Mouse (Mus musculus) mouse trophoblast stem cell (cell line): ENCODE results near the gene Tmem209.

Source experiments
- in situ Hi-C, 2 experiments: fragments of 300-500 bp; cut with MseI, MboI; formaldehyde crosslinking; loops; 2 replicates in 1 of 2; 3 replicates in 1 of 2; pipeline ENCODE4 v1.15.1; 2025

Tmem209 gene

GRCm38 (mm10) chr6:30538240-30538639, 28.7 kb upstream of the Tmem209 start:
- in situ Hi-C loops = no loop called here

- in situ Hi-C loops = no loop called here
Observed at GRCm38 (mm10) chr6:30535340-30535739, 25.8 kb upstream of the Tmem209 start.

- in situ Hi-C loops = no loop called here
Observed at GRCm38 (mm10) chr6:30528800-30529199, 19.2 kb upstream of the Tmem209 start.

DNA sequence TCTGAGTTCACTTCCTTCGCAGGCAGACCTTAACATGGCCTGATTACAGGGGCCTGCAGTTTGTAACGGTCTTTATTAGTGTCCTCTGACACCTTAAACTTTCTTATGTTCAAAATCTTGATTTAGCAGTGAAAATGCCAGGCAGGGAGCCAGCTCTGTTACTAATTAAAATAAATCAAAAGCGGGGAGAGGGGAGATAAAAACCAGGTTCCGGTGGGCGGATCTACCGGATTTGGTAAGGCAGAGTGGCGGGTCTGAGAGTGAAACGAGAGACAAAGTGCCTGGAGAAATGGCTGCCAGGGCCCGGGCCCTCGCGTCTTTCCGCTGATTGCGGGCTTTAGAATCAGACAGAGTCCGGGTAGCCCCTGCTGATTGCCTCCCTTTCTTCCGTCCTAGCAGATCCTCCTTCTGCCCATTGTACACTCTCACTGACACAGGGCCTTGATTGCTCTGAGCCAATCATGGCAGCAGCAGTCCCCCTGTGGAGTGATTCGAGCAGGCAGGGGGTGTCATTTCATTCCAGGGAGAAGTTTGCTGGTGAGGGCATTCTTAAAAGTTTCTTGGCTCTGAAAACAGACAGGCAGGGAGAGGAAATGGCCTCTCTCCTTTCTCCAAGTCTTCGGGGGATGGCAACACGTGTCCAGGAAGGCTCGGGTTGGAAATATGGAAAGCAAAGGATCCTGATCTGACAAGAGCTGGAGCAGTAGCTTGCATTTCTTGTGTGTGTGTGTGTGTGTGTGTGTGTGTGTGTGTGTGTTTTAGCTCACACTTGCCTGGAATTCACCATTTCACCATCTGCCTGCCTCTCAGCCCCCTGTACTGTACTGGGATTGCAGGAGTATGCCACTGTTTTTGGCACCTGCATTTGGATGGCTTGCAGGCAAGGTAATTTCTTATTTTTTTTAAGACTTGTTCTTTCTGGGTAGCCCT, 17.3 kb upstream of the Tmem209 start:
- in situ Hi-C loops = no loop called here

GRCm38 (mm10) chr6:30525456-30526332, 16.1 kb upstream of the Tmem209 start:
- in situ Hi-C loops = no loop called here

- in situ Hi-C loops = no loop called here
Observed at GRCm38 (mm10) chr6:30520400-30520799, 10.8 kb upstream of the Tmem209 start.

GRCm38 (mm10) chr6:30514242-30514641, 4.7 kb upstream of the Tmem209 start:
- in situ Hi-C loops = no loop called here

DNA sequence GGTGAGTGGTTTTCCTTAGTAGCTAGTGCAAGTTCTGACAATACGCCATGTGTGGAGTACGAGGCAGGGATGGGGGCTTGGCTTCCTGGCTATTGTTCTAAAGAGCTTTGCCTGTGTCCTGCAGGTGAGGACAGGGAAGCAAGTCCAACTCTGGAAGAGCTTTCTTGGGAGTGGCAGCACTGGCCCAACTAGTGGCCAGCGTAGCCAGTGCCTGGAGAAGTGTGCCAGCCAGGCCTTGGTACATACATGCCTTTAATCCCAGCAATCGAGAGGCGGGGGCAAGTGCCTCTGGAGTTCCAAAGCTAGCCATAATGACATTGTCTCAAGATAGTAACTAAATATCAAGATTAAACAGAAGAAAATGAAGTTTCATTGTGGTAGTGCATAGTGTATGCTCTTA, 708 bp upstream of the Tmem209 start:
- in situ Hi-C loops = no loop called here

- in situ Hi-C loops = no loop called here
Observed at GRCm38 (mm10) chr6:30508824-30509223, 759 bp downstream of the Tmem209 start.

GRCm38 (mm10) chr6:30499049-30499448, 10.5 kb downstream of the Tmem209 start:
- in situ Hi-C loops = no loop called here

- in situ Hi-C loops = no loop called here
Observed at GRCm38 (mm10) chr6:30486504-30486903, 23.1 kb downstream of the Tmem209 start.

DNA sequence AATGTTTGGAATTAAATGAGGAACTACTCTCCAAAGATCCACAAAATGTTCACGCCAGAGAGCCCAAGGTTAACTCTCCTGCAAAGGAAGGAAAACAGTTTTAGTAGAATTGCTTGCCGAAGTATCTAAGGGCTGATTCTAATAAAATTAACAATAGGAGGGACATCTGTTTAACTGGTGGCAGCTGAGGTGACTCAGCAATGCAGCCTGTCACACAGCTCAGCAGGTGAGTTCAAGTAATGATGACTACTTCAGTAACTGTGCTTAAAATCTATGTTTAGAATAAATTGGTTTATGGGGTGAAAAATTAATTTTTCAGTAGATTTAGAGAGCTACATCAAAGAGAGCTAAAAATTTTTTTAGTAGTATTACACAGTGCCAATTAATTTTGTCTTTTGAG, 26.7 kb downstream of the Tmem209 start:
- in situ Hi-C loops = no loop called here

GRCm38 (mm10) chr6:30479418-30479817, 30.2 kb downstream of the Tmem209 start:
- in situ Hi-C loops = no loop called here

DNA sequence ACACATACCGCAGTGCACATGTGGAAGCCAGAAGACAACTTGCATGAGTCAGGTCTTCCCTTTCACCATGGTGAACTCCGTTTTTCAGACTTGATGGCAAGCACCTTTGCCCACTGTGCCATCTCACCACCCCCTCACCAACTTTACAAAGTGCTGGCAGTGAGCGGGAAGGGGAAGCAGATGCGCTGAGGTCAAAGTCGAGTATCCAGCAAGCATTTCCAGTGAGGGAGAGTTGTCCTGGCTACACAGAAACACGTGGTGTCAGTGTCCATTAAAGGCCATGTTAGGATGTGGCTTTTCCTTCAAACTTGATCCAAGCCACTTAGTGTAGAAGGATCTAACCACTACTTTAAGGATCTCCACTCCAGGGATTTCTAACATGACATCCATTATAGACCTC, 31.8 kb downstream of the Tmem209 start:
- in situ Hi-C loops = no loop called here

DNA sequence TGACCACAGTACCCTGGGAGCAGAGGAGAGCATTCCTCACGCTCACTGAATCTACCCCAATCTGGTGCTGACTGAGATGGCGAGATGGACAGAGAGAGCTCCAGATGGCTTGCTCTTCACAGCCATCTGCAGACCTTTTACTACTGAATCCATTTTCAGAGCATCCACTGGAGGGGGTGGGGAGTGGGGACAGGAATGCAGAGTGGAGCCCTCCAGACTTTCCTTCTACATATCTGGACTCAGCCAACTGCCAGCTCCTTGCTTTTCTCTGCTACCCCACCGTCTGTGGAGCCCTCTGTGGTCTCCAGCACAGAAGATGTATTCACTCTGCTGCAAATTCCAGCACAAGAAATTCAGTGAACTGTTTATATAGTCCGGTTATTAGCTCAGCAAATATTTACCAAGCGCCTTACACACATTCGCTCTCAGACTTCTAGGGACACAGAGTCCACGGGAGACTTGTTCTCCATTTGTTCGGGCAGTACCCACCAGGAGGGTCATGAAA, 32.3 kb downstream of the Tmem209 start:
- in situ Hi-C loops = no loop called here

- in situ Hi-C loops = no loop called here
Observed at GRCm38 (mm10) chr6:30476025-30476765, 33.4 kb downstream of the Tmem209 start.

DNA sequence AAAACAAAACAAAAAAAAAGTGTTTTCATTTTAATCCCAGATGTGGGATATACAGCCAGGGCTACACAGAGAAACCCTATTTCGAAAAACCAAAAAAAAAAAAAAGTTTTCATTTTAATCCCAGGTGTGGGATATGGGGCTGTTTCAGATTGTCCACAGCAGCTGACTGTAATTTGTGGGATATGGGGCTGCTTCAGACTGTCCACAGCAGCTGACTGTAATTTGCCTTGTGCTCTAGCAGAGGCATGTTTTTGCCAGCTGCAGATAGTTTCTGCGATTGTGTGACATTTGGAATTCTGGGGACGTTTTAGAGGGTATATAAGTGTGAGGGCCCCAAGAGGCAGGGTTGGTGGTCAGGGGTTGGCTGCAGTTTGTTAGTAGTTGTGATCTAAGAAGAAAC, 37.9 kb downstream of the Tmem209 start:
- in situ Hi-C loops = no loop called here

DNA sequence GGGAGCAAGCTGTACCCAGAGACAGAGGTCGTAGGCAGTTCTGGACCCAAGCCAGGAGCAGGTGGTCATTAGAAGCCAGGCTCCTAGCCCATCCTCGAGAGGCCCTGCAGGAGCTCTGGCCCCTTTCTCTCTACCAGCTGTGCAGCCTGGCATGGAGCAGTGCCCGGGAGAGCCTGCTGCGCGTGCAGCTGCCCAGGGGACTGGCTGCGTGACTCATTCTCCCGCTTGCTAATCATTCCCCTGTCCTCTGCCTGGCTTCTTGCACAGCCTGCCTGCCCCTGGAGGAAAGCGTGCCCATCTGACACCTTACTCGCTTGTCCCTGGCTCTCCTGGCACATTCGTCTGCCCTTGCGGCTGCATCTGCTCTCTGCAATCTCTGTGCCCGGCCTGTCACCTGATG, 40.2 kb downstream of the Tmem209 start:
- in situ Hi-C loops = no loop called here

DNA sequence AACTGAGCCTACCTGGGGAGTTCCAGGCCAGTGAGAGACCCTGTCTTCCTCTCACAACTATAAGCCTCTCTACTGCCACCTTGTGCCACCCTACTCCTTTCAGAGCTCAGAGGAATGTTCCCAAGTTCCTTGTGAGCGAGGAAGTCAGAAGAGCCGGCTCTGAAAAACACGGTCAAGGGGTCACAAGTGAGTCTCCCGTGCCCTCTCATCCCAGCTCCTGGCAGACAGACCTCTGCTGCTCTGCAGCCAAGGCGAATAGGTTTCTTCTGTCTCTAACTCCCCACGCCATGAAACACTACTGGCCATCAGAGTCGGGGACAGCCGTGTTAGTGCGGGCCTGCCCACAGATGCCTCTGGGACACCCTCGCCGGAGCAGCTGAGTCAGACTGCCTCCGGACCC, 40.9 kb downstream of the Tmem209 start:
- in situ Hi-C loops = no loop called here

DNA sequence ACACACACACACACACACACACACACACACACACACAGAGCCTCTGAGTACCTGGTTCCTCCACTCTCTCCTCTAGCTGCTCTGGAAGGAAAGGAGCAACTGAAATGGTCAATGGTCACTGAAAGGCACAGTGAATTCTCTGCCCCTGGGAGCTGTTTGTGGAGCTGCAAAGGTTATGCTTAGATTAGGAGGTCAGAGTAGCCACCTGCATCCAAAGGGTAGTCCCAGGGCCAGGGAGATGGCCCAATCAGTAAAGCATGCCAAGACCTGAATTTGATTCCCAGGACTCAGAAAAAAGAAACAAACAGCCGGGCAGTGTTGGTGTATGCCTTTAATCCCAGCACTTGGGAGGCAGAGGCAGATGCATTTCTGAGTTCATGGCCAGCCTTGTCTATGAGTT, 41.5 kb downstream of the Tmem209 start:
- in situ Hi-C loops = no loop called here

- in situ Hi-C loops = no loop called here
Observed at GRCm38 (mm10) chr6:30465586-30465985, 44.0 kb downstream of the Tmem209 start.

GRCm38 (mm10) chr6:30462822-30463221, 46.8 kb downstream of the Tmem209 start:
- in situ Hi-C loops = no loop called here
